Mouse (Mus musculus) intestine, embryonic 14.5 days (tissue): Measurements from ENCODE around the gene Dnajc3. TPM values are rescaled to one million over a fixed set of nuclear protein-coding genes. Genes with fewer than 3 reads are reported as not detected.

Experiments used
- ATAC-seq: fragments of 200-750 bp; cut with Nextera tagmentation; replicated peaks from 2 replicates; pipeline ENCODE4 v1.8.0; 2017; ENCODE audit warnings: low read depth, moderate number of reproducible peaks, moderate TSS enrichment, moderate library complexity; ENCODE audit not compliant: low FRiP score, low TSS enrichment
- DNase-seq: peaks from one replicate; pipeline ENCODE4 v3.0.0-alpha.2; 2018; ENCODE audit warnings: low spot score
- H3K27ac ChIP-seq: fragments of 300-500 bp; sonication (generic); 2 replicates; pipeline ENCODE4 v1.5.1; 2014; ENCODE audit warnings: low read depth, mild to moderate bottlenecking, control low read depth
- H3K27me3 ChIP-seq: fragments of 300-500 bp; sonication (generic); replicated peaks from 2 replicates; pipeline ENCODE4 v1.6.1; 2014; ENCODE audit warnings: low read length, control low read depth; ENCODE audit not compliant: control insufficient read depth, insufficient read depth
- H3K36me3 ChIP-seq: fragments of 300-500 bp; sonication (generic); 2 replicates; pipeline ENCODE4 v1.6.1; 2014; ENCODE audit warnings: low read length, control low read depth; ENCODE audit not compliant: control insufficient read depth, insufficient read depth
- H3K4me1 ChIP-seq: fragments of 300-500 bp; sonication (generic); replicated peaks from 2 replicates; pipeline ENCODE4 v1.6.1; 2014; ENCODE audit warnings: low read length, control low read depth, mixed read lengths; ENCODE audit not compliant: control insufficient read depth, insufficient read depth
- H3K4me2 ChIP-seq: fragments of 300-500 bp; sonication (generic); 2 replicates; pipeline ENCODE4 v1.6.1; 2014; ENCODE audit warnings: low read length
- H3K4me3 ChIP-seq: fragments of 300-500 bp; sonication (generic); 2 replicates; pipeline ENCODE4 v1.5.1; 2014; ENCODE audit warnings: low read depth, low read length, control low read depth, mixed read lengths
- H3K9ac ChIP-seq: fragments of 300-500 bp; sonication (generic); 2 replicates; pipeline ENCODE4 v1.6.1; 2014; ENCODE audit warnings: mild to moderate bottlenecking, low read length
- H3K9me3 ChIP-seq: fragments of 300-500 bp; sonication (generic); 2 replicates; pipeline ENCODE4 v1.6.1; 2016; ENCODE audit warnings: low read length, control low read depth; ENCODE audit not compliant: control insufficient read depth
- WGBS: fragments of 180-500 bp; shearing (Covaris S2); extraction: QIAGEN DNeasy Blood & Tissue Kit; methylation state at CpG from one replicate; pipeline ENCODE4 v1.1.7; 2014; 5-methylcytosine and 5-hydroxymethylcytosine counted together
- polyA plus RNA-seq: library from polyadenylated mRNA; unstranded; fragments of >200 nt; fragmentation: Nextera tagmentation; extraction: Ambion mirVana; gene quantifications from 2 replicates; pipeline ENCODE4 v1.2.1, GENCODE M21; 2014

Gene Dnajc3
- polyA plus RNA-seq, 1 experiment from 2014 or later, result 40.9 TPM

DNA sequence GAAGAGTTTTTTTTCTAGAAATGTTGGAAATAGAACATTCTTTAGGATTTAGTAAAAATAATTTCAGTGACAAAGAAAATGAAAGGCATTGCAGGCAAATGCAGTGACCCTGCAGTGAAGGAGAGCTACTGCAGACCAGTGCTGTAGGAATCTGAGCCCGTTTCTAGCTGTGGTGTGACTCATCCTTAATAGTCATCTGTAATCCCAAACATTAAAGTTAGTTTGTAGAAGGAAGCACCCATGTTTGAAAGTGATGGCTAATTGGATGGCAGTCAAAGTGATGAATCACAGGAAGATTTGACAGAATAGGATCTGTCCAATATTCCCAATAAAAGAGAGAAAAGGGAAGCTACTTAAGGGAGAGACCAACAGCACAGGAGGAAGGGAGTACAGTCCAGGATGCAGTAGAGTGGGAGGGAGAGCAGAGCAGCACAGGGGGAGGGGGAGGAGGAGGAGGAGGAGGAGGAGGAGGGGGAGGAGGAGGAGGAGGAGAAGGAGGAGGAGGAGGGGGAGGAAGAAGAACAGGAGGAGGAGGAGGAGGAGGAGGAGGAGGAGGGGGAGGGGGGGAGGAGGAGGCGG lies 90.0 kb downstream of the Dnajc3 start:
- ATAC-seq (no peak), DNase-seq (no peak)
- Histone ChIP-seq H3K27me3 (no peaks in the 10 kb centered on the region), H3K27ac (no peak overlapping the region), H3K4me1 (no peaks in the 10 kb centered on the region), H3K9ac (no peak overlapping the region), H3K4me2 (no peak overlapping the region), H3K36me3 (peaks cover 46% of the 10 kb centered on the region), H3K9me3 (no peaks in the 10 kb centered on the region), H3K4me3 (no peak overlapping the region)
- WGBS, result 68% methylated on average over 2 of the region's 2 CpGs

Other genes with a start within 250 kb of the Dnajc3 start
- gene Abcc4, start 231.8 kb upstream of the Dnajc3 start, polyA plus RNA-seq, result 3.5 and 4.4 TPM in 2 replicates
- 0.93 and 14.2 TPM in 2 replicates for gene Cldn10, start 150.1 kb upstream of the Dnajc3 start, polyA plus RNA-seq
- gene Dzip1, start 12.5 kb upstream of the Dnajc3 start, polyA plus RNA-seq, result 16.4 and 19.5 TPM in 2 replicates
- 15.4 and 16.4 TPM in 2 replicates for gene Uggt2, start 161.5 kb downstream of the Dnajc3 start, polyA plus RNA-seq
- gene Hs6st3, start 200.4 kb downstream of the Dnajc3 start, polyA plus RNA-seq, result 0.37 and 0.47 TPM in 2 replicates